Mouse (Mus musculus) heart, adult 2 months (tissue): ENCODE measurements around the gene Ssb. TPM values are rescaled to one million over a fixed set of nuclear protein-coding genes. Genes with fewer than 3 reads are reported as not detected.

Experiments
- DNase-seq, 2 experiments: peaks; one replicate each; pipeline ENCODE4 v3.0.0; 2021
- H3K27ac ChIP-seq: fragments of 200-600 bp; 2 replicates; pipeline ENCODE4 v1.8.1; 2022
- H3K27me3 ChIP-seq: fragments of 200-500 bp; 2 replicates; pipeline ENCODE4 v1.6.1; 2012; ENCODE audit warnings: mild to moderate bottlenecking, low read length, inconsistent platforms, mixed read lengths; ENCODE audit not compliant: control insufficient read depth, insufficient read depth
- H3K36me3 ChIP-seq: fragments of 200-500 bp; 2 replicates; pipeline ENCODE4 v1.6.1; 2012; ENCODE audit warnings: low read length, inconsistent platforms; ENCODE audit not compliant: control insufficient read depth, insufficient read depth
- H3K4me1 ChIP-seq: fragments of 200-500 bp; 2 replicates; pipeline ENCODE4 v1.6.1; 2011; ENCODE audit warnings: low read length; ENCODE audit not compliant: control insufficient read depth, insufficient read depth
- H3K4me3 ChIP-seq: fragments of 200-600 bp; 2 replicates; pipeline ENCODE4 v1.8.1; 2022
- H3K79me2 ChIP-seq: fragments of 200-500 bp; replicated peaks from 2 replicates; pipeline ENCODE4 v1.6.1; 2012; ENCODE audit warnings: mild to moderate bottlenecking, inconsistent platforms, low read length, moderate library complexity, mixed read lengths; ENCODE audit not compliant: control insufficient read depth, insufficient read depth
- H3K9ac ChIP-seq: fragments of 200-500 bp; 2 replicates; pipeline ENCODE4 v1.6.1; 2012; ENCODE audit warnings: low read depth, mild to moderate bottlenecking, control low read depth, inconsistent platforms, low read length, mixed read lengths
- CTCF ChIP-seq: fragments of 200-600 bp; IDR thresholded peaks from 2 replicates; pipeline ENCODE4 v1.8.1; 2022; ENCODE audit warnings: antibody characterized with exemption, mild to moderate bottlenecking, moderate library complexity
- EP300 ChIP-seq: fragments of 200-500 bp; IDR thresholded peaks from 2 replicates; pipeline ENCODE4 v1.6.1; 2011; ENCODE audit warnings: low read depth, low read length, control low read depth; ENCODE audit not compliant: insufficient read depth
- POLR2A ChIP-seq: fragments of 200-500 bp; IDR thresholded peaks from 2 replicates; pipeline ENCODE4 v1.6.1; 2011; ENCODE audit warnings: mild to moderate bottlenecking, low read depth, low read length, control low read depth; ENCODE audit not compliant: insufficient read depth
- WGBS: fragments of 180-500 bp; shearing (Covaris S2); methylation state at CpG from one replicate; pipeline ENCODE4 v1.1.7; 2018; 5-methylcytosine and 5-hydroxymethylcytosine counted together
- intact Hi-C: fragments of 180-260 bp; cut with DNase I; formaldehyde crosslinking; loops from one replicate; pipeline ENCODE4 v1.15.1; 2025
- polyA plus RNA-seq: library from polyadenylated mRNA; depleted of rRNA; stranded (reverse); fragments of >200 nt; gene quantifications from 2 replicates; pipeline ENCODE4 v1.2.3, GENCODE M21; 2012
- total RNA-seq, 2 experiments: library from RNA; stranded (reverse); gene quantifications; 2 replicates each; pipeline ENCODE4 v1.2.3; 2021

The Ssb gene
- total and polyA plus RNA-seq, 3 experiments: 4.3 to 64.0 (median 58.4) TPM

GRCm38 (mm10) chr2:69893145-69893544 is 31.8 kb downstream of the Ssb start:
- no peak overlapping the region for H3K4me3 ChIP-seq
- H3K27me3 ChIP-seq: no peaks in the 10 kb centered on the region
- H3K9ac ChIP-seq: no peak overlapping the region
- peaks cover 1% of the 10 kb centered on the region; the same call in 1 of the 2 replicates for H3K4me1 ChIP-seq
- peaks cover 3% of the 10 kb centered on the region; the same call in 1 of the 2 replicates for H3K79me2 ChIP-seq
- intact Hi-C loops: no loop called here
- TF ChIP-seq POLR2A: no peak
- DNase-seq: no peak
- H3K27ac ChIP-seq: no peak overlapping the region
- WGBS: 52% methylated on average over 1 of the region's 1 CpGs
- H3K36me3 ChIP-seq: no peaks in the 10 kb centered on the region

- TF ChIP-seq CTCF: no peak
- TF ChIP-seq EP300: no peak
- no peak for TF ChIP-seq POLR2A
- Histone ChIP-seq H3K4me1 (peaks cover 3% of the 10 kb centered on the region), H3K4me3 (no peak overlapping the region), H3K79me2 (peaks cover 3% of the 10 kb centered on the region; the same call in 1 of the 2 replicates), H3K27me3 (no peaks in the 10 kb centered on the region), H3K36me3 (peaks cover 1% of the 10 kb centered on the region; the same call in 1 of the 2 replicates), H3K27ac (no peak overlapping the region), H3K9ac (no peak overlapping the region)
- intact Hi-C loops: no loop called here
- no peak for DNase-seq
- WGBS: 78% methylated on average over 5 of the region's 5 CpGs
Measured at GRCm38 (mm10) chr2:69893891-69894290, 32.5 kb downstream of the Ssb start.

- Histone ChIP-seq H3K79me2 (peaks cover 3% of the 10 kb centered on the region; the same call in 1 of the 2 replicates), H3K27ac (no peak overlapping the region), H3K36me3 (peaks cover 11% of the 10 kb centered on the region), H3K27me3 (no peaks in the 10 kb centered on the region), H3K4me3 (no peak overlapping the region), H3K9ac (no peak overlapping the region), H3K4me1 (peaks cover 3% of the 10 kb centered on the region)
- TF ChIP-seq EP300 (no peak), CTCF (peak; percentile 62)
- intact Hi-C loops: loop anchor here (5.0 kb wide), 2 partner anchors 33 to 173 kb away; partner anchors contain the start of genes Ppig and Ssb
- 66% methylated on average over 14 of the region's 14 CpGs for WGBS
- DNase-seq: no peak
Measured at GRCm38 (mm10) chr2:69895502-69896223, 34.3 kb downstream of the Ssb start.

- TF ChIP-seq CTCF: no peak
- no peak for TF ChIP-seq POLR2A
- no peak for TF ChIP-seq EP300
- peaks cover 13% of the 10 kb centered on the region for H3K36me3 ChIP-seq
- intact Hi-C loops: loop anchor here (5.0 kb wide), 2 partner anchors 34 to 174 kb away; partner anchors contain the start of genes Ppig and Ssb
- WGBS: 93% methylated on average over 4 of the region's 4 CpGs
- H3K79me2 ChIP-seq: peaks cover 3% of the 10 kb centered on the region; the same call in 1 of the 2 replicates
- H3K9ac ChIP-seq: no peak overlapping the region
- H3K27me3 ChIP-seq: no peaks in the 10 kb centered on the region
- DNase-seq: no peak
- H3K27ac ChIP-seq: no peak overlapping the region
- H3K4me1 ChIP-seq: peaks cover 3% of the 10 kb centered on the region
- no peak overlapping the region for H3K4me3 ChIP-seq
Measured at GRCm38 (mm10) chr2:69896224-69896581, 34.8 kb downstream of the Ssb start.

- peak; percentile 98 to 99 for DNase-seq
- intact Hi-C loops: loop anchor here (1.0 to 5.0 kb wide), 3 partner anchors 12 to 175 kb away; partner anchors contain the start of genes Mettl5, Ppig and Ssb
- TF ChIP-seq CTCF (no peak), POLR2A (peak; percentile 60; the same call in 1 of the 2 replicates), EP300 (no peak)
- H3K4me1 ChIP-seq: peaks cover 3% of the 10 kb centered on the region
- H3K79me2 ChIP-seq: peaks cover 3% of the 10 kb centered on the region; the same call in 1 of the 2 replicates
- H3K4me3 ChIP-seq: peak within 1 kb of the TSS; percentile 84
- H3K36me3 ChIP-seq: peaks cover 13% of the 10 kb centered on the region
- under 1% methylated on average over 63 of the region's 65 CpGs for WGBS
- H3K9ac ChIP-seq: peak within 1 kb of the TSS; percentile 99
- no peaks in the 10 kb centered on the region for H3K27me3 ChIP-seq
- peak within 1 kb of the TSS; percentile 83 for H3K27ac ChIP-seq
Measured at GRCm38 (mm10) chr2:69897039-69897617, 35.8 kb downstream of the Ssb start, which contains the start of gene Ubr3. Ubr3 (plus strand) TSS chr2:69897246.
